Mouse (Mus musculus): Measurements from ENCODE around the gene Lrpap1. TPM values are rescaled to one million over a fixed set of nuclear protein-coding genes. Genes with fewer than 3 reads are reported as not detected.

Lrpap1 gene
- 100 to 1,000 TPM; 109 to 129 TPM for total RNA-seq (2021)
- long read RNA-seq, experiment 1, transcript Lrpap1-201 (8 exons, 2,981 nt): major isoform, 189 of 218 reads
- long read RNA-seq, experiment 1, partial matches to known transcripts: 10 of 218 reads
- long read RNA-seq, experiment 1, other reads (novel, unspliced or antisense): 19 of 218 reads
- long read RNA-seq, experiment 2, transcript Lrpap1-201 (8 exons, 2,981 nt): major isoform, 333 of 379 reads
- long read RNA-seq, experiment 2, partial matches to known transcripts: 6 of 379 reads
- long read RNA-seq, experiment 2, other reads (novel, unspliced or antisense): 38 of 379 reads

DNA sequence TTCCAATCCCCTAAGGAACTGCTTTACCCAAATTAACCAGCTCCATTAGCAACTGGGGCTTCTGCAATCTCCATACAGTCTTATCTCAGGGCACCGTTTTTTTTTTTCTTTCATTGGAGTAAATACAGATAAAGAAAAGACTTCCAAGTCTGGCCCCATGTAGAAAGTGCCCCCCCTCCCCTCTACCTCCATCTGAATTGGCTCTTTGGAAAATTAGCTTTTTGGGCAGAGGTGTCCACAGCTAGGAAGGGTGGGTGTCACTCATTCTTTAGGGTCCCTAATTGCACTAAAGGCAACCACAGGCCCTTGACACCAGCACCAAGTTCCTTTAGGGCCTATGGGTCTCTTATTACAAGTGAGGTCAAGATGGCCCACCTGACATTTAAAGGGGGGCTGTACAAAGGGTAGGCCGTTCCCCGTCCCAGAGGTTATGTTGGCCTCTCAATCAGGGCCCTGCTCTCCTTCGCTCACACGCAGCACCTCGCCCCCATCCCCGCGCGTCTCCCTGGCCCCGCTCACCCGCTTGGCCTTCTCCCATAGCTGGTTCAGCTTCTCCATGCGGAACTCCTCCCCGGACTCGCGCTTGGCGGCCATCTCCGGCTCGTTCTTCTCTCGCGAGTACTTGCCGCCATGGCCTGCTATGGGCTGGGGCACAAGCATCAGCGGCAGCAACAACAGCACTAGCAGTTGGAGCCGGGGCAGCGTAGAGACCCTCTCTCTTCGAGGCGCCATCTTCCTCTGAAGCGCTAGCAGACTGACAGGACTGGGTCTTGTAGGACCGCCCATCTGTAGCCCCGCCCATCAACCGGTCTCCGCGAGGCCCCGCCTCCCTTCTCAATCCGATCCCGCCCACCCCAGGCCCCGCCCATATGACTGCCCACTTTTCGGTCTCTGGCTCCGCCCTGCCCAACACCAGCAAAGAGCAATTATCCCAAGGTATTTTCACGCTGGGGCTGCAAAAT, at the start of gene Lrpap1:
Gene Lrpap1 (minus strand): TSS at position 807 of the 962 bp plus-strand sequence.
- DNase-seq (ENCODE audit: low spot score in 2 of 2): peak; percentile 58 to 77

DNA sequence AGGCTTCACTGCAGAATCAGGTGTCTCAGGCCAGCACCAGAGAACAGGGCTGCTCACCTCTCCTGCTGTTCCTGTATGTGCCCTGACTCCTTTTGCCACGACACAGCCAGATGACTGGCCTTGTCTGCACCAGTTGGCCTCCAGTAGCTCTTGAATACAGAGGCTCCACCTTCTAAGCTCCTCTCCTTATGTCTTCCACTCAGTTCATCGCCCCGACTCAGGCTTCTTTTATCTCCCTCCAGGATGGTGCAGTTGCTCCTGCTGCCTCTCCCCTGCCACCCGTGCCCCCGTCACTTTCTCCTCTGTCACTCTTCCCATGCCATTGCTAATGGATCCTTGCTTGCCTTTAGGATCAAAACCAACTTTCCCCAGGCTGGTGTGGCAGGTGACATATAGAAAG, 44.4 kb upstream of the Lrpap1 start:
- DNase-seq (ENCODE audit: low spot score in 2 of 2): no peak

DNA sequence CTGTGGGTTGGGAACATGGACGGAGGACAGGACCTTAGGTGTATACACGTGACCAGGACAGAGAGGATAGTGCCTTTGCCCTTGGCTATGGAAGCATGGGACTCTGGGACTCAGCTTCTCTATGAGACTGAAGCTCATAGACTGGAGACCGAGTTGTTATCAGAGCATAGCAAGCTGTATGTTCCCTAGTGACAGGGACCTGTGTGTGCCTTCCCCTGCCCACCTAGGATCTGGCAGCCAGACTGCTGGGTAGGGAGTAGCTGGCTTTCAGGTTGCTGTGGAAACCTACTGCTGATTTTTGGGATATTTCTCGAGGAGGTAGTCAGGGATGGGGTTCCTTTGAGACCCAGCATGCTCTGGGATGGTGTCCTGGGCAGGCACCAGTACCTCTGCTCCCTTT, 44.0 kb upstream of the Lrpap1 start:
- no peak for DNase-seq (ENCODE audit: low spot score in 2 of 2)

DNA sequence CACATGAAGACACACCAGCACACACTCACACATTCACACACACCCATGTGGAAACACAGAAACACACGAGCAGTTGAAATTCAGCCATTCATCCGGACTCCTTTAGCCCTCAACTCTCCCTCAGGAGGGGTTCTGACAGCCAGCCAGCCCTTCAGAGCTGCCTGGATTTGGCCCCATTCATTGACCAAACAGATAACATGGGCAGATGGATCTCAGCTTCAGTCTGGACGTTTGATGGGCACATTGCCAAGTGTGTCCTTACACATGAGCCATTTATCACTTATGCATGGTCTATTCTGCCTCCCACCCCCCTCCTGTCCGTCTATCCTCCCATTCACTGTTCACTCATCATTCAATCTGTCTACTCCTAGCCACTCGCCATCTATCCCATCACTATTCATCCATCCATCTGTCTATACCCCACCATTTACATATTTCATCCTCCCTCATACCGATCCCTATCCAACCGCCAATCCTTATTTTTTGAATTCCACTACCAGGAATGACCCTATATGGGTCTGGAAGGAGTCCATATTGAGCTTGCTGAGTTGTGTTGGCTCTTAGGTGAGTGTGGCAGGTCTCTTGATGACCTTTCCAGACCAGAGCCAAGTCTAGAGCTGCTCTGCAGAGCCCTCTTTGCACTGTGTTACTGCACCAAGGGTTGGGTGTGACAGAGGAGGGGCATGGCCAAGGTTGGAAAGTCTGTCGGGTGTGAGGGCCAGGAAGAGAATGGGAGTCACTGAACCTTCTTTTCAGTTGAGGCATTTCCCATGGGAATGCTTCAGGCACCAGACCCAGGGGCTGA, 42.6 kb upstream of the Lrpap1 start:
- no peak for DNase-seq (ENCODE audit: low spot score in 2 of 2)

DNA sequence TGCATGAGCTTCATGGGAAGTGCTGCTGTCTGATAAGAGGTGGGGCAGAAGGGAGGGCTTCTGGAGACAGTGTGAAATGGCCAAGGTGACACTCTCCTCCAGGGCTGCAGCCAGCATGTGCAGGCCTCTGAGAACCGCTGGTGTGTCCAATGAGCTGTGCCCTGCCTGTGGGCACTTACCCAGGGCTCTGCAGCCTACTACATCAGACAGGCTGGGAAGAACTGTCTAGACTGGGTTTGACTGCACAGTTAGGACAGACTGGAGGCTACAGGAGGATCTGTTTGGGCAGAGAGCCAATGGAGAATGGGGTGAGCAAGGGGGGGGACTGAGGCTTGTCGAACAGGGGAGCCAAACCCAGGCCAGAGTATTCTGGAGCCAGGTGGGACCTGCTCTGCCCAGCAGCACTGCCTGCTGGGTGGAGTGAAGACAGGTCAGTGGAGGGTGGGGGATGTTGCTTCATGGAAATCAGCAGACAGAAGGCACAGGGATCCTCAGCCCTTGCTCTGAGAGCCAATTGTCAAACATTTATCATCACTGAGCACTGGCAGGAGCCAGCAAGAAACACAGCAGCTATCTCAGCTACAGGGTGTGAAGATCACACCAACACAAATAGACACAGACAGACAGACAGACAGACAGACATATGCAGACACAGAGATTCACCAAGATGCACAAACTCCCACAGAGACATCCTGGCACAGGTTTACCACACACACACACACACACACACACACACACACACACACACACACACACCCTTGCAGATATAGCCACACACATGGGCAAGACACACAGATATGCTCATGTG, 41.8 kb upstream of the Lrpap1 start:
- DNase-seq (ENCODE audit: low spot score in 2 of 2): no peak

DNA sequence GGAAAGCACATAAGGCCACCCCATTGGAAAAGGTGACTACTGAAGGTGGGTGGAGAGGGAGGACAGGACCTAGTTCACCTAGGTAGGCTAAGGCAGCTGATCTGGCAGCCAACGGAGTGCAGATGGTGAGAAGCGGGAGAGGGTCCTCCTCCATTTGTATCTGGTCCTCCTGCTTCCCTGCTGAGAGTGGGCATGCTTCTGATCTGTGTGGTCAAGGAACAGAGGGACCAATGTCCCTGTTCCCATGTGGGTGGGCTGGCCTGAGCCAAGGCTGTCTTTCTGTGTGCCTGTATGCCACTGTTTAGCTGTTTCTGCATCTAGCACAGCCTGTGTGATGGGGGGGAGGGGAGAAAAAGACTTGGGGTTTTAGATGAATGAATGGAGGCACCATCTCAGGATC, 41.2 kb upstream of the Lrpap1 start:
- DNase-seq (ENCODE audit: low spot score in 2 of 2): no peak

DNA sequence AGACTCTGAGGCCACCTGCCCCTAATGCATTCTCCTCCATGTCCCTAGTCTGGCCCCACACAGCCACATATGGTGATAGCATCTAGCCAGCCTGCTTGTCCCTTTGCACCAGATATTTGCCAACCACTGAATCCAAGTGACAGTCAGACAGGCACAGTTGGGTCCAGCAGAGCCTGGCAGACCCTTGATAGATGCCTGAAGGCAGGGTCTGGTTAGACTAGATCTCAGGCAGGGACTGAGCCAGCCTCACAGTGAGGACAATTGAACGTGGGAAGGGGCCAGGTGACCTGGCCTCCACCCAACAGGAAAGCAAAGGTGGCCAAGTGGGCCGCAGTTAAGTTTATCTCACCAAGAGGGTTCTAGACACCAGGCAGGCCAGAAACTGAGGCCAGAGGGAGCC, 39.1 kb upstream of the Lrpap1 start:
- no peak for DNase-seq (ENCODE audit: low spot score in 2 of 2)

DNA sequence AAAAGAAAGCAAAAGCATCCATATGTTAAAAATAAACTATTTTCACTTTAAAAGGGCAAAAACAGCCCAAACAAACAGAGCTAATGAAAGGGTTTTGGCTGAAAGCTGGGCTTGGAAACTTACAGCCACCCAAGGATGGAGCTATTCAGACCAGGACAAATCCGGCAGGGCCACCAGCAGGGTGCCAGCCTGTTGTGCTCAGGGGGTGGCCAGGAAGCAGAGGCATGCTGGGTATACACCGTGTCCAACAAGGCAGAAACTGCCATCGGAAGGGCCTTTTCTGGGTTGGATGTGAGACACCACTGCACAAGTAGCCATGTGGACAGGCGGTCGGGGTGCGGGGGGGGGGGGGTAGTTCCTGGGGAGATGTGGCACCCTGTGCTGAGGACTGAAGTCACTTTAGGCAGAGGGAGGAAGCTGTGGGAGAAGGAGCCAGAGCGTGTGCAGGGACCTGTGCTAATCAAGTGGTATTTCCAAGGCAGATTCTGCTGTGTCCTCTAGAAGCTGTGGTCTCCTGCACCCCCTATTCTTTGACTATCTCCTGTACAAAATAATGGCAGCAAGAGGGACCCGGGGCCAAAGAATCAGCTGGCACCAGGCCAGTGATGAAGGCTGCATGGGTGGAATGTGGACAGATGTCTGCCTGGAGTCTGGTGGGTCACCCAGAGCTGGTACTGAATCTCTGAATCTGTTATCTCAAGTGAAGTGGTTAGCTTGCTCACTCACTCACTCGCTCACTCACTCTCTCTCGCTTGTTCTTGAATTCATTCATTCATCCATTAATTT, 38.1 kb upstream of the Lrpap1 start:
- DNase-seq (ENCODE audit: low spot score in 2 of 2): no peak

DNA sequence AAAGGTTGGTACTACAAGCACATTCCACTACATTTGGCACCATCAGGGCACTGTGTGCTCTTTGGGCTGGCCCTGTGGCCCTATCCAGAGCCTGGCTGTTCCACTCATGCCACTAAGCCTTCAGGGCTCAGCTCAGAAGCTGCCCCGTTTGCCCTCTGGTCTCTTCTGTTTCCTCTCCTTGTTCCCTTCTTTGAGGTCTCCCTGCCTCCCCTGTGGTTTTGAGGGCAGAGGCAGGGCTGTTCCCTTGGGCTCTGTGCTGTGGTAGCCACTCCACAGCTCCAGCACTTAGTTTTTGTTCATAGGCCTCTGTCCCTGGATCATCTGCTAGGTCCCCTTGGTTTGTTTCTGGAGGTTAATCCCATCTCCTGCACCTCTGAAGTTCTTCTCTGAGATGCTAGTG, 37.3 kb upstream of the Lrpap1 start:
- no peak for DNase-seq (ENCODE audit: low spot score in 2 of 2)

DNA sequence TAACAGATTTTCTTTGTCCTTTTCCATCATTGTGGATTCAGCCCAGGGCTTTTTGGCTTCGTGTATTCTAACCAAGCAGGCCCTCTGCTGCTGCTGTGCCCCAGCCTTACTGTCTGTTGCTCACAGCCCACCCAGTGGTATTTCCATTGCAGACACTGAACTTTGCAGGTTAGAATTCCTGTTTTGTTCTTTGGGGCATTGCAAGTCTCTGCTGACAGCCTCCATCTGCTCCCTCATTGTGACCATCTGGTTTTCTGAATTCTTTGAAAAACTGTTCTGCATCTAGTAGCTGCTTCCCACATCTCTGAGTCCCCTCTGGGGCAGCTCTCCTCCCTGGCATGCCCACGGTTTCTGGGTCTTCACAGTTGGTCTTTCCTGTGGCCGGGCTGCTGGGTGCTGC, 35.8 kb upstream of the Lrpap1 start:
- DNase-seq (ENCODE audit: low spot score in 2 of 2): no peak

DNA sequence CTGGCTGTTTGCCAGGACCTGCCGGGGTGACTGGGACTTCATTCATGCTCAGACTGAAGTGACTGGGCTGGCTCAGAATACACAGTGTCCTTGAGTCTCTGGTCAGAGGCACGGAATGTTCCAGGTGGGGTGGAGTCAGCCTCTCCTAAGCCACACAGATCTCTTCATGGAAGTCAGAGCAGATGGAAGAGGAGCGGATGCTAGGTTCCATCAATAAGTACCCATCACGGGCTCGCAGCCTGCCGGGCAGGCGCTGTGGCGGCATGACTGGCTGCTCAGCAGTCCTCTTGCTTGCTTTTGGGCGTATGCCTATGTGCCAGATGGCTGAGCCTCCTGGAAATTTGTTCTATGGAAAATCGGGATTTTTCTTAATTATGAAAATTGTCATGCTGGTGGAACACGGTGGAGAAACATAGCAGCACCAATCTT, 32.6 kb upstream of the Lrpap1 start:
- no peak for DNase-seq (ENCODE audit: low spot score in 2 of 2)

DNA sequence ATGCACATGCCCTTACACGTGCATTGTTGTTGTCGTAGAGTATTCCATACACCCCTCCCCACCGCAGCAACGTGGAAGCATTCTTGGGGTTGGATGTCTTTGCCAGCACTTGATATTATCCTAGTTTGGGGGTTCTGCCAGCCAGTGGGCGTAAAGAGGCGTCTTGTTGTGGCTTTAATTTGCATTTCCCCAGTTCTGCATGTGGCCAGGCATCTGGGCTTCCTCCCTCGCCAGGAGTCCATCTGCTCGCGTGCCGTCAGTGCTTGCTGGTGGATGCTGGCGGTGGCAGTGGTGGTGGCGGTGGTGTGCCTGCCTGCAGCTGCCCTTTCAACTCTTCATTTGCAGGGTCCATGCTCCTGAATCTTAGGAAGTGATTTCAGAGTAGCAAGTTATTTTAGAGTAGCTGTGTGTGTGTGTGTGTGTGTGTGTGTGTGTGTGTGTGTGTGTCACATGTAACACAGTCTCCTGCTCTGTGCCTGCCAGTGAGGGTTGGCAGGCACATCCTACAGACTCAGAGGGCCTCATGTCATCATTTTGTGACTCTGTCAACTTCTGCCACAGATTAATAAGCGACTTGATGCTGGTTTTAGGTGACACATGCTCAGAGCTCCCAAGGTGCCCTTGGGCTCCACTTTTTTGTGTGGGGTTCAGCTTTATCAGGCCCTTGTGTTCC, 32.1 kb upstream of the Lrpap1 start:
- DNase-seq (ENCODE audit: low spot score in 2 of 2): no peak

DNA sequence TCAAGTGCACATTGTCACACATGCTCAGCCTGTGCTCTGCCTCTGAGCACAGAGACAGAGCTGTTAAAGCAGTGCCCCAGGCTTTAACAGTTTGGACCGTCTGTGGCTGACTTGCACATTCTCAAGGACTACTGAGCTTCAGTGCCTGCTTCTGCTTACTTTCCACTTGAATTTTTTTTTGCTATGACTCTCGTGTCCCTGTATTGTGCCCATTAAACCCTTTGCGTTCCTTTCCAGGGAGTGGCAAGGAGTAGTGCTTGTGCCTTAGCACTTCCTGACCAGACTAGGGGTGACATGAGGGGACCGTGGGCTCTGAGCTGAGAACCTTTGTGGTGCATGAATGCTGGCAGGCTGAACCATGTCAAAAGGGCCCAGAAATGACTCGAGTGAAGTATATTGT, 30.3 kb upstream of the Lrpap1 start:
- no peak for DNase-seq (ENCODE audit: low spot score in 2 of 2)

DNA sequence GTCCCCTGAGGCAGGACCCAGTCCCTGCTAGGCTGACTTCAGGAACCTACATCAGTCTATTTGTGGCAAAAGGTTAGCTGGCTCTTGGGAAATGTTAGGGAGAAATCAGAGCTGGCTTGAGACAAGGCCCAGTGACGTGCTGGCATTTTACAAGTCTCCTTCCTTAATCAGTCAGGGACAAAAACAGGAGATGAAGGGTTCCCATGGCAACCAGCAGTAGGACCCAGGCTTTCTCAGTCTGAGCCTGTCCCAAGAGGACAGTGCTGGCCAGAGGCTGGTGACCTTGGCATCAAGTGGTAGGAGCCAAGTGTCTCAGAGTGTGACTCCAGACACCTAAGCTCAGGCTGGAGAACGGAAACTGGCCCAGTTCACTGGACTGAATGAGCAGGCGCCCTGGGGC, 28.7 kb upstream of the Lrpap1 start:
- no peak for DNase-seq (ENCODE audit: low spot score in 2 of 2)

DNA sequence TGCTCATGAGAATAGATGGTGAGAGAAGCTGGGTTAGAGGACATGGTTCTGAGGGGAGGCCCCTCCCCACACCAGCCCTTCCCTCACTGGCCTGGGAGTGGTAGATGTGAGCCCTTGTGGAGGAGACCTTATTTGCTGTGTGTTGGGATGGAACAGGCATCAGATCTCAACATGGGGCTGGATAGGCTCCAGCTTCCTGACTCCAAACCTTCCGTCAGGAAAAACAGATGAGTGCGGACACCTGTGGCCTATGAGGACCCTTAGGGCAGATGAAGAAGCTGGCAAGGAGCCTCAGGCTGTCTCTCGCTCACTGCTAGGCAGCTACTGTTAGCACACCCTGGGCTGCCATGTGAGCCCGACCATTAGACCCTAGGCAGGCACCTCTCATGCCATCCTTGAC, 27.9 kb upstream of the Lrpap1 start:
- no peak for DNase-seq (ENCODE audit: low spot score in 2 of 2)

DNA sequence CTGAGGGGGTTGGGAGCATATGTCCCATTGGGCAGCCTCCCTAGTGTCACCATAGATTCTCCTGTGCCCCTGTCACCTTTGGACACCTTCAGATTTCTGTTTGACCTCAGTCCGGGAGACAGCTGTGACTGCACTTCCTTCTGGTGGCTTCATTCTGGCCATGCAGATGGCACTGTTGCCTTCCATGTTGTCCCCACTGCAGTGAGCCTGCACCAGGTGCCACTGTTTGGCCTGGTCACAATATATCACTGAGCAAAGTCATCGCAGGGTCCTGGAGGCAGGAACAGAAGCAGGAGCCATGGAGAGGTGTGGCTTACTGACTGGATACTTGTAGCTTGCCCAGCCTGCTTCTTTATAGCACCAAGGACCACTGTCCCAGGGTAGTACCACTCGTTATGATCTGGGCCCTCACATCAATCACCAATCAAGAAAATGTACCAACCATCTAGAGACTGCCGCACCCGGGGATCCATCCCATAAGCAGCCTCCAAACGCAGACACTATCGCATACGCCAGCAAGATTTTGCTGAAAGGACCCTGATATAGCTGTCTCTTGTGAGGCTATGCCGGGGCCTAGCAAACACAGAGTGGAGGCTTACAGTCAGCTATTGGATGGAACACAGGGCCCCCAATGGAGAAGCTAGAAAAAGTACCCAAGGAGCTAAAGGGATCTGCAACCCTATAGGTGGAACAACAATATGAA, 26.9 kb upstream of the Lrpap1 start:
- no peak for DNase-seq (ENCODE audit: low spot score in 2 of 2)

DNA sequence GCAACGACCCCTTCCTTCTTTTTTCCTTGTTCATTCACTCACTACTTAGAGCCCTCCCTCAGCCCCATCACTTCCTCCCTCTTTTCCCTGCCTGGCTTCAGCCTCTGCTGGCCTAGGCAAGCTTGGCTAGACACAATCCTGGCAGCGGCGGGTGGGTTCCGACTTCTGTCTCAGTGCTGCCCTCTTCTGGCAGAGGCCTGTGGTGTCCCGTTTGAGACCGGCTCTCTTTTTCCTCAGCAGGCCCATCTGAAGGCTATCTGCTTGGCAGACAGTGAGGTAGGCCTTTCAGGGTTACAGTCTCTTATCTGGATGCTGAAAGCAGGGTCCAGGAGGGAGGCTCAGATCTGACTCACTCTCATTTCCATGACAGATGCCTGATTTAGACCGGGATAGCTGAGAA, 26.2 kb upstream of the Lrpap1 start:
- peak; percentile 70 to 82 for DNase-seq (ENCODE audit: low spot score in 2 of 2)

DNA sequence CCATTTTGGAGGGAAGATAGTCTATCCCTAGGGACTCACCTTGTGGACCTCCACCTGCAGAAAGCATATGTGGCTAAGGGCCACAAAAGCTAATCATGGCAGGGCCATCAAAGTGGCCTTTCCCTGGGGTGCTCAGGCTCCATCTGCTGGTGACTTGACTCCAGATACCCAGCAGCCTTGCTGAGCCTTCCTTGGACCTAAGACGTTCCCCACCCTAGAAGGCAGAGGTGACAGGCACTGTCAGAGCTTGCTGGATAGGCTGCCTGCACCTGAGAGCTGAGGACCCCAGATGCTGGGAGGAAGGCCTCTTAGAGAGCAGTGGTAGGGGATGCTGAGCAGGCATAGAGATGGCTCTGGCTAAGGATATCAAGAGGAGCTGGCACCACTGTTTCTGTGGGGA, 25.7 kb upstream of the Lrpap1 start:
- DNase-seq (ENCODE audit: low spot score in 2 of 2): no peak

DNA sequence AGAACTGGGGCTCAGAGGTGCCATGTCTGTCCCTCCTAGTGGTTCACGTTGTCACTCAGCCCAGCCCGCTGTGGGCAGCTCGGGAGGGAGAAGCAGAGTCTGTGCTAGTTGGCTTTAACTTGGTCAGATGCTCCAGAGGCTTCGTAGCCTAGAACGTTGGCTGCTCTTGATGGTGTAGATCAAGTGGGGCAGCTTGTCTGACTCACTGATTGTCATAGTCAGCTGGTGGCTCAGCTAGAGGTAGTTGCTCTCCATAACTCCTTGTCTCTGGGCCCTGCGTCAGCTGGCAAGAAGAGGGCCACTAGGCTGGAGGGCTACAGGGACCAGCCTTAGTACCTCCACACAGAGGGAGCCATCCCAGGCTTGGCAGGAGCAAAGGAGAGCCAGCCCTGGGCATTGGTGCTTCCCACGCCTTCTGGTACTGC, 24.2 kb upstream of the Lrpap1 start:
- no peak for DNase-seq (ENCODE audit: low spot score in 2 of 2)

Measured in adrenal gland, postnatal 4 days (tissue).